Mouse (Mus musculus) right cerebral cortex, postnatal 25 days (tissue): ENCODE data around the gene Ccdc114.

ENCODE experiments used
- DNase-seq: peaks from one replicate; pipeline ENCODE4 v3.0.0; 2022

The Ccdc114 gene

DNA sequence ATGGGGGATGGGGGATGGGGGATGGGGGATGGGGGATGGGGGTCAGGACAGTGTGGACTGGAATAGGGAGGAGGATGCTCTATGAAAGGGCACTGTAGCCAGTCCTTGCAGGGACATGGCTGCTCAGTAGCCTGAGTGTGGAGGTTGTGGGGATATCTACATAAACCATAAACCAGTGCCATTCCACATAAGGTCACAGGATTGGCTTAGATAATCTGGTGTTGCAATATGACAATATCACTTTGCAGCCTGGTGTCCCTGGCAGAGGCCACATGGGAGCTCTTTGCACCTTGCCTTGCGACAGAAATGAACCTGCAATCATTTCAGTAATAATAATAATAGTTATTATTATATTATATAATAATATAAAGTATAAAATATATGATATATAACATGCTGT, 64.5 kb downstream of the Ccdc114 start:
- DNase-seq = no peak

GRCm38 (mm10) chr7:45992470-45992869, 68.6 kb downstream of the Ccdc114 start:
- DNase-seq = no peak
